Mouse (Mus musculus): ENCODE data around the gene Piezo1. TPM values are rescaled to one million over a fixed set of nuclear protein-coding genes. Genes with fewer than 3 reads are reported as not detected.

The Piezo1 gene
- polyA plus RNA-seq (2014; fragmentation: Nextera tagmentation; extraction: Ambion mirVana): 5.5 and 7.5 TPM in 2 replicates

GRCm38 (mm10) chr8:122551265-122552051 lies at the start of gene Piezo1:
Piezo1 (minus strand) TSS chr8:122551329.
- 13% methylated on average over 48 of the region's 56 CpGs for WGBS
- Histone ChIP-seq H3K36me3 (ENCODE audit: control insufficient read depth, insufficient read depth, low read length) (no peaks in the 10 kb centered on the region), H3K9me3 (ENCODE audit: control insufficient read depth, low read length) (no peaks in the 10 kb centered on the region), H3K27ac (ENCODE audit: low read depth, low read length) (0 out of 2 replicates have a peak within 1 kb of the TSS, but pooled peaks have one; percentile 14), H3K9ac (ENCODE audit: low read length) (peak within 1 kb of the TSS; percentile 74), H3K4me3 (ENCODE audit: low read depth, low read length) (peak within 1 kb of the TSS; percentile 49), H3K4me1 (ENCODE audit: control insufficient read depth, insufficient read depth, low read length) (0 out of 2 replicates have a peak, but pooled peaks cover 4% of the 10 kb centered on the region), H3K4me2 (ENCODE audit: low read depth) (peak within 1 kb of the TSS; percentile 81), H3K27me3 (ENCODE audit: control insufficient read depth, insufficient read depth, low read length) (peaks cover 19% of the 10 kb centered on the region)
- DNase-seq (ENCODE audit: low spot score) (peak; percentile 83), ATAC-seq (ENCODE audit: insufficient read depth, low FRiP score, low TSS enrichment) (peak; percentile 35; the same call in 1 of the 2 replicates)

GRCm38 (mm10) chr8:122600666-122601065 lies 49.5 kb upstream of the Piezo1 start:
- H3K36me3 ChIP-seq (ENCODE audit: control insufficient read depth, insufficient read depth, low read length): no peaks in the 10 kb centered on the region
- H3K27ac ChIP-seq (ENCODE audit: low read depth, low read length): no peak overlapping the region
- no peak for DNase-seq (ENCODE audit: low spot score)
- no peaks in the 10 kb centered on the region for H3K9me3 ChIP-seq (ENCODE audit: control insufficient read depth, low read length)
- H3K4me3 ChIP-seq (ENCODE audit: low read depth, low read length): no peak overlapping the region
- 97% methylated on average over 9 of the region's 9 CpGs for WGBS
- H3K9ac ChIP-seq (ENCODE audit: low read length): no peak overlapping the region
- H3K4me1 ChIP-seq (ENCODE audit: control insufficient read depth, insufficient read depth, low read length): no peaks in the 10 kb centered on the region
- H3K4me2 ChIP-seq (ENCODE audit: low read depth): no peak overlapping the region
- H3K27me3 ChIP-seq (ENCODE audit: control insufficient read depth, insufficient read depth, low read length): no peaks in the 10 kb centered on the region
- ATAC-seq (ENCODE audit: insufficient read depth, low FRiP score, low TSS enrichment): no peak

- no peak for DNase-seq (ENCODE audit: low spot score)
- Histone ChIP-seq H3K4me2 (ENCODE audit: low read depth) (no peak overlapping the region), H3K36me3 (ENCODE audit: control insufficient read depth, insufficient read depth, low read length) (no peaks in the 10 kb centered on the region), H3K27me3 (ENCODE audit: control insufficient read depth, insufficient read depth, low read length) (no peaks in the 10 kb centered on the region), H3K4me3 (ENCODE audit: low read depth, low read length) (no peak overlapping the region), H3K9me3 (ENCODE audit: control insufficient read depth, low read length) (no peaks in the 10 kb centered on the region), H3K27ac (ENCODE audit: low read depth, low read length) (no peak overlapping the region), H3K9ac (ENCODE audit: low read length) (no peak overlapping the region), H3K4me1 (ENCODE audit: control insufficient read depth, insufficient read depth, low read length) (no peaks in the 10 kb centered on the region)
- WGBS: 62% methylated on average over 4 of the region's 4 CpGs
- no peak for ATAC-seq (ENCODE audit: insufficient read depth, low FRiP score, low TSS enrichment)
Measured at GRCm38 (mm10) chr8:122596031-122596430, 44.9 kb upstream of the Piezo1 start.

GRCm38 (mm10) chr8:122593783-122594507 lies 42.8 kb upstream of the Piezo1 start:
- no peaks in the 10 kb centered on the region for H3K9me3 ChIP-seq (ENCODE audit: control insufficient read depth, low read length)
- no peak overlapping the region for H3K27ac ChIP-seq (ENCODE audit: low read depth, low read length)
- no peaks in the 10 kb centered on the region for H3K27me3 ChIP-seq (ENCODE audit: control insufficient read depth, insufficient read depth, low read length)
- H3K4me1 ChIP-seq (ENCODE audit: control insufficient read depth, insufficient read depth, low read length): no peaks in the 10 kb centered on the region
- ATAC-seq (ENCODE audit: insufficient read depth, low FRiP score, low TSS enrichment) (no peak), DNase-seq (ENCODE audit: low spot score) (no peak)
- H3K9ac ChIP-seq (ENCODE audit: low read length): no peak overlapping the region
- no peak overlapping the region for H3K4me2 ChIP-seq (ENCODE audit: low read depth)
- no peaks in the 10 kb centered on the region for H3K36me3 ChIP-seq (ENCODE audit: control insufficient read depth, insufficient read depth, low read length)
- WGBS: 82% methylated on average over 19 of the region's 19 CpGs
- H3K4me3 ChIP-seq (ENCODE audit: low read depth, low read length): no peak overlapping the region

GRCm38 (mm10) chr8:122593240-122593639 lies 42.1 kb upstream of the Piezo1 start:
- Histone ChIP-seq H3K4me2 (ENCODE audit: low read depth) (no peak overlapping the region), H3K9me3 (ENCODE audit: control insufficient read depth, low read length) (no peaks in the 10 kb centered on the region), H3K27ac (ENCODE audit: low read depth, low read length) (no peak overlapping the region), H3K27me3 (ENCODE audit: control insufficient read depth, insufficient read depth, low read length) (no peaks in the 10 kb centered on the region), H3K36me3 (ENCODE audit: control insufficient read depth, insufficient read depth, low read length) (no peaks in the 10 kb centered on the region), H3K4me1 (ENCODE audit: control insufficient read depth, insufficient read depth, low read length) (no peaks in the 10 kb centered on the region), H3K4me3 (ENCODE audit: low read depth, low read length) (no peak overlapping the region), H3K9ac (ENCODE audit: low read length) (no peak overlapping the region)
- DNase-seq (ENCODE audit: low spot score) (no peak), ATAC-seq (ENCODE audit: insufficient read depth, low FRiP score, low TSS enrichment) (no peak)
- 73% methylated on average over 12 of the region's 12 CpGs for WGBS

- H3K9ac ChIP-seq (ENCODE audit: low read length): no peak overlapping the region
- H3K9me3 ChIP-seq (ENCODE audit: control insufficient read depth, low read length): no peaks in the 10 kb centered on the region
- 88% methylated on average over 10 of the region's 10 CpGs for WGBS
- H3K4me2 ChIP-seq (ENCODE audit: low read depth): no peak overlapping the region
- H3K27me3 ChIP-seq (ENCODE audit: control insufficient read depth, insufficient read depth, low read length): no peaks in the 10 kb centered on the region
- DNase-seq (ENCODE audit: low spot score) (no peak), ATAC-seq (ENCODE audit: insufficient read depth, low FRiP score, low TSS enrichment) (no peak)
- no peaks in the 10 kb centered on the region for H3K4me1 ChIP-seq (ENCODE audit: control insufficient read depth, insufficient read depth, low read length)
- H3K4me3 ChIP-seq (ENCODE audit: low read depth, low read length): no peak overlapping the region
- H3K36me3 ChIP-seq (ENCODE audit: control insufficient read depth, insufficient read depth, low read length): no peaks in the 10 kb centered on the region
- no peak overlapping the region for H3K27ac ChIP-seq (ENCODE audit: low read depth, low read length)
Measured at GRCm38 (mm10) chr8:122586749-122587148, 35.6 kb upstream of the Piezo1 start.

GRCm38 (mm10) chr8:122586171-122586570 lies 35.0 kb upstream of the Piezo1 start:
- no peak overlapping the region for H3K4me2 ChIP-seq (ENCODE audit: low read depth)
- no peaks in the 10 kb centered on the region for H3K27me3 ChIP-seq (ENCODE audit: control insufficient read depth, insufficient read depth, low read length)
- ATAC-seq (ENCODE audit: insufficient read depth, low FRiP score, low TSS enrichment) (no peak), DNase-seq (ENCODE audit: low spot score) (no peak)
- H3K9me3 ChIP-seq (ENCODE audit: control insufficient read depth, low read length): no peaks in the 10 kb centered on the region
- H3K9ac ChIP-seq (ENCODE audit: low read length): no peak overlapping the region
- 62% methylated on average over 7 of the region's 7 CpGs for WGBS
- no peak overlapping the region for H3K27ac ChIP-seq (ENCODE audit: low read depth, low read length)
- no peaks in the 10 kb centered on the region for H3K4me1 ChIP-seq (ENCODE audit: control insufficient read depth, insufficient read depth, low read length)
- H3K4me3 ChIP-seq (ENCODE audit: low read depth, low read length): no peak overlapping the region
- H3K36me3 ChIP-seq (ENCODE audit: control insufficient read depth, insufficient read depth, low read length): no peaks in the 10 kb centered on the region

- DNase-seq (ENCODE audit: low spot score): no peak
- WGBS: 72% methylated on average over 14 of the region's 14 CpGs
- no peak overlapping the region for H3K27ac ChIP-seq (ENCODE audit: low read depth, low read length)
- H3K36me3 ChIP-seq (ENCODE audit: control insufficient read depth, insufficient read depth, low read length): no peaks in the 10 kb centered on the region
- ATAC-seq (ENCODE audit: insufficient read depth, low FRiP score, low TSS enrichment): no peak
- H3K4me1 ChIP-seq (ENCODE audit: control insufficient read depth, insufficient read depth, low read length): no peaks in the 10 kb centered on the region
- H3K9me3 ChIP-seq (ENCODE audit: control insufficient read depth, low read length): no peaks in the 10 kb centered on the region
- no peak overlapping the region for H3K4me2 ChIP-seq (ENCODE audit: low read depth)
- no peak overlapping the region for H3K9ac ChIP-seq (ENCODE audit: low read length)
- H3K27me3 ChIP-seq (ENCODE audit: control insufficient read depth, insufficient read depth, low read length): no peaks in the 10 kb centered on the region
- H3K4me3 ChIP-seq (ENCODE audit: low read depth, low read length): no peak overlapping the region
Measured at GRCm38 (mm10) chr8:122585411-122585891, 34.3 kb upstream of the Piezo1 start.

All from neural tube, embryonic 11.5 days (tissue).